Mouse (Mus musculus) liver, embryonic 14.5 days (tissue): ENCODE measurements around the gene Exosc1.

Experiments used
- CTCF ChIP-seq: IDR thresholded peaks from 2 replicates; pipeline ENCODE4 v1.5.1; 2016; ENCODE audit warnings: antibody characterized with exemption, low read depth, control low read depth
- EP300 ChIP-seq: IDR thresholded peaks from 2 replicates; pipeline ENCODE4 v1.6.1; 2016; ENCODE audit warnings: antibody characterized with exemption, low read depth

- no peak for TF ChIP-seq CTCF
- TF ChIP-seq EP300: no peak
Measured at GRCm38 (mm10) chr19:41969618-41970017, 36.4 kb upstream of the Exosc1 start.
